Mouse (Mus musculus) forebrain, embryonic 13.5 days (tissue): ENCODE measurements around the gene Scml4. TPM values are rescaled to one million over a fixed set of nuclear protein-coding genes. Genes with fewer than 3 reads are reported as not detected.

Experiments
- ATAC-seq: fragments of 200-750 bp; cut with Nextera tagmentation; 2 replicates; pipeline ENCODE4 v1.8.0; 2017
- H3K27ac ChIP-seq: fragments of 300-500 bp; sonication (generic); 2 replicates; pipeline ENCODE4 v1.5.1; 2015; ENCODE audit warnings: inconsistent platforms, mild to moderate bottlenecking, moderate library complexity
- H3K27me3 ChIP-seq: fragments of 300-500 bp; sonication (generic); 2 replicates; pipeline ENCODE4 v1.6.1; 2015; ENCODE audit warnings: mild to moderate bottlenecking, inconsistent platforms
- H3K36me3 ChIP-seq: fragments of 300-500 bp; sonication (generic); 2 replicates; pipeline ENCODE4 v1.6.1; 2015; ENCODE audit warnings: mild to moderate bottlenecking, inconsistent platforms; ENCODE audit not compliant: poor library complexity, severe bottlenecking
- H3K4me1 ChIP-seq: fragments of 300-500 bp; sonication (generic); 2 replicates; pipeline ENCODE4 v1.6.1; 2015; ENCODE audit warnings: inconsistent platforms
- H3K4me2 ChIP-seq: fragments of 300-500 bp; sonication (generic); 2 replicates; pipeline ENCODE4 v1.6.1; 2015; ENCODE audit warnings: inconsistent platforms, mild to moderate bottlenecking, moderate library complexity
- H3K4me3 ChIP-seq: fragments of 300-500 bp; sonication (generic); 2 replicates; pipeline ENCODE4 v1.5.1; 2015; ENCODE audit warnings: mild to moderate bottlenecking, inconsistent platforms
- H3K9ac ChIP-seq: fragments of 300-500 bp; sonication (generic); 2 replicates; pipeline ENCODE4 v1.6.1; 2015; ENCODE audit warnings: mild to moderate bottlenecking, inconsistent platforms
- H3K9me3 ChIP-seq: fragments of 300-500 bp; sonication (generic); replicated peaks from 2 replicates; pipeline ENCODE4 v1.6.1; 2016; ENCODE audit warnings: inconsistent platforms
- WGBS: fragments of 180-500 bp; shearing (Covaris S2); methylation state at CpG from one replicate; pipeline ENCODE4 v1.1.7; 2015; 5-methylcytosine and 5-hydroxymethylcytosine counted together
- polyA plus RNA-seq: library from polyadenylated mRNA; unstranded; fragments of >200 nt; fragmentation: Nextera tagmentation; extraction: Ambion mirVana; gene quantifications from 2 replicates; pipeline ENCODE4 v1.2.1, GENCODE M21; 2015

Scml4 gene
- polyA plus RNA-seq, 1 experiment from 2014 or later = 5.2 TPM

DNA sequence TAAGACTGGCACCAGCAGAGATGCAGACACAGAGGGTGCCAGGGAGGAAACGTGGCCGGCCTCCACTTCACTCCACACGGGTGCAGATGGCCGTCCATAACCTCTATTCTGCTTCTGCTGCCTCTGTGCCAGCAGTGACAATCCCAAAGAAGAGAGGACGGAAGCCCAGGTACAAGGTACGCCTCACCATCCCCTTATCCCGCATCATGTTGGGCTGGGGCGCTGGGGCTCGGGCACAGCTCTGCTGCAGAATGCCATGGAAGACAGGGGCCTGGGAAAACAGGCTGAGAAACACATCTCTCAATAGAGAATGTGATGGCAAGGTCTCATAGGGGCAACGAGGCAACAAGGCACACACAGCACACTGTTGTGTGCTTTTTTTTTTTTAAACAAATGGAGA lies 51.9 kb downstream of the Scml4 start:
- no peak for ATAC-seq

DNA sequence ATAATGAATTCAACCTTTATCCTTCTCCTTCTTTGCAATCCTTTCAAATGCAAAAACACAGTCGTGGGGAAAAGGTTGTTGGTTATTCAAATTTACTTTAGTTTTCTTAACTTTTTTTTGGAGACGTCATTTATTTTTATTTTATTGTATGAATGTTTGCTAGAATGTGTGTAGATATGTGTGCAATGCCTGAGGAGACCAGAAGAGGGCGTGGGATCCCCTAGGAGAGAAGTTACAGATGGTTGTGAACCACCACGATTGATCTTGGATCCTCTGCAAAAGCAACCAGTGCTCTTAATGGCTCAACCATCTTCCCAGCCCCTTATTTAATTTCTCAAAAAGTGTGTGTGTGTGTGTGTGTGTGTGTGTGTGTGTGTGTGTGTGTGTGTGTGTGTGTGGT lies 53.0 kb downstream of the Scml4 start:
- no peak for ATAC-seq
- no peaks in the 10 kb centered on the region for H3K27me3 ChIP-seq
- H3K9ac ChIP-seq = no peak overlapping the region
- WGBS = 36% methylated on average over 4 of the region's 4 CpGs
- H3K4me2 ChIP-seq = no peak overlapping the region
- no peak overlapping the region for H3K27ac ChIP-seq
- peaks cover 14% of the 10 kb centered on the region for H3K4me1 ChIP-seq
- H3K4me3 ChIP-seq = no peak overlapping the region
- H3K9me3 ChIP-seq = no peaks in the 10 kb centered on the region
- no peaks in the 10 kb centered on the region for H3K36me3 ChIP-seq

More for the DNA sequence above, 51.9 kb downstream of the Scml4 start:
- Histone ChIP-seq H3K9ac (no peak overlapping the region), H3K4me2 (no peak overlapping the region), H3K27me3 (no peaks in the 10 kb centered on the region), H3K36me3 (no peaks in the 10 kb centered on the region), H3K4me1 (peaks cover 14% of the 10 kb centered on the region), H3K27ac (peak overlapping the region; percentile 26; the same call in 1 of the 2 replicates), H3K4me3 (no peak overlapping the region), H3K9me3 (no peaks in the 10 kb centered on the region)
- WGBS = 75% methylated on average over 10 of the region's 10 CpGs

DNA sequence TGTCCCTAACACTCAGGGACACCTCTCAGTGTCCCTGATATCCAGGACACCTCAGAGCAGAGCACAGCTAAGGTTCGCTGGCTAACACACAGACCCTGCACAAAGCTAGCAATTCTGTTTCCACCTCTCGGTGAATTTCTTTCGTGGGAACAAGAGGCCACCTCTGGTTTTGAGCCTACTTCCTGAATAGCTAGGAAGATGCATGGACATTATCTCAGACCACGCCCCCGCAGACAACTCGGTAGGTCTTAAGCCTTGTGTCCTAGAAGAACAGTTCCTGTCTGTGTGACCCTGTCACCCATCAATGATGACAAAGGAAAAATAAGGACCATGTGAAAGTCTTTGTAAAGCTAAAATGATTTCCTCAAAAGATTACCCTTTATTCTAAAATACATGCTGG lies 54.0 kb downstream of the Scml4 start:
- no peaks in the 10 kb centered on the region for H3K36me3 ChIP-seq
- peaks cover 14% of the 10 kb centered on the region for H3K4me1 ChIP-seq
- H3K9me3 ChIP-seq = no peaks in the 10 kb centered on the region
- H3K27ac ChIP-seq = no peak overlapping the region
- no peak overlapping the region for H3K4me2 ChIP-seq
- no peak overlapping the region for H3K9ac ChIP-seq
- WGBS = 62% methylated on average over 6 of the region's 6 CpGs
- H3K27me3 ChIP-seq = no peaks in the 10 kb centered on the region
- ATAC-seq = no peak
- H3K4me3 ChIP-seq = no peak overlapping the region

DNA sequence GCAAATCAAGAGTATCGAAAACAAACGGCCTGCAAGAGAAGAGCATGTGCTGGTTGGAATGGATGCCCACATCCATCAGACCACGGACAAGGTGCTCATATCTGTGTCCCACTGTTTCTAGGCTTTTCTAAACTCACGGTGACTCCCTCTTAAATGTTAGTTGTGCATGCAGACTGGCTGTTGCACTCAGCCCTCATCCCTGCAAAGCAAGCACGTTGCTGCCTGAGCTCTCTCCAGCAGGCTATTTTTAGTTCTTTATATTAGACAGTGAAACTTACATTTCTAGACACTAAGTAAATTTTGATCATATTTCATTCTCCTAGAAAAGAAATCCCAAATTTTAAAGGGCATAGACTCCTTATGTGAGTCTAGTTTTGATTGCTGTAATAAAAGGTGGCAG lies 57.2 kb downstream of the Scml4 start:
- Histone ChIP-seq H3K9me3 (no peaks in the 10 kb centered on the region), H3K36me3 (no peaks in the 10 kb centered on the region), H3K4me3 (no peak overlapping the region), H3K4me2 (no peak overlapping the region), H3K27ac (no peak overlapping the region), H3K27me3 (no peaks in the 10 kb centered on the region), H3K4me1 (peaks cover 9% of the 10 kb centered on the region), H3K9ac (no peak overlapping the region)
- no peak for ATAC-seq
- WGBS = 89% methylated on average over 5 of the region's 5 CpGs

DNA sequence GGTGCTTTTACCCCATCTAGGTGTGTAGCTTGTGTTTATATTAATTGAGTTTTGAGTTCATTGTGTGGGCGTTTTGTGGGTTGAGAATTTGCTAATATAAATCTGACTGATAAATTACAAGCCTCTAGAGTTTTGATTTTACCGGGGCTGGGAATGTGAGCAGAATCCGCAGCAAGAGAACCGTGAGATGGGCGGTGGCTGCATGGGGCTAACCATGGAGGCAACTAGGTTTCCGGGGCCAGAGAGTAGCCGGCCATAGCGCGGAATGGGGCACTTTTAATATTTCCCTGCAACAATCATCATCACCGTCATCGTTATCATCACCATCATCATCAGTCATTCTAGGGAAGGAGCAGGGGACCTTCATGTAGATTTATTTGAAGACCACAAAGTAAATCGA lies 59.6 kb downstream of the Scml4 start:
- Histone ChIP-seq H3K27ac (no peak overlapping the region), H3K4me3 (no peak overlapping the region)
- WGBS = 96% methylated on average over 12 of the region's 12 CpGs

DNA sequence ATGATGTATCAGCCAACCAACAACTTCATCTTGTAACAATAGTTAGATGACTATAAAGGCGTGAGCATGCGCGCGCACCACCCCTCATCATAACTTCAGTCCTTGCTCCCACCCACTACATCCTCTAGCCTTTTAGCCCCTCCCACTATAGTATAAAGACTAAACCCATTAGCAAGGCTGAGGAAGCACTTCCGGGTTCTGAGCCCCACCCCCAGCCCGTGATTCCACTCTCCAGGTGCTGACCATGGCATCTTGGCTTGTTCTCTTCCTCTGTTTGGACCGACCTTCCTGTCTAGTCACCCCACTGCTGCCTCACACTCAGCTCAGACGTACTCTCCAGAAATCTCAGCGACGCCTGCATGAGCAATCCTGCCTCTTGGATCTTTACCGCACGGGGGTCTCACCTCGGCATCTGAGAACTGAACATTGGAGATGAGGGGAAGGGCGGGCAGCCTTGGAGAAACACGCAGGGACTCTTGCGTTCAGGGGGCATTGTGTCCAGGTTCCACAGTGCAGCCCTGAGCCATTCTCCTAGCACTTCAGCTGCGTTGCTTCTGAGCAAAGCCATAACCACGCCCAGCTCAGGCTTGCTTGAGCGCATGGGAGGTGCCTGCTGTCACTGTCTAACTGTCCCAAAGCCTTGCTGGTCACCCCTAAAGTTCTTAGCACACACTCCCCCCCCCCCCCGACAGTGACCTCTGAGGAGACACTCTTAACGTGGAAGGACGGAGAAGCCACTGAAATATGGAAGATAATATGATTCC lies 65.1 kb downstream of the Scml4 start:
- no peak for ATAC-seq
- WGBS = 75% methylated on average over 22 of the region's 22 CpGs
- H3K4me1 ChIP-seq = no peaks in the 10 kb centered on the region
- H3K27me3 ChIP-seq = no peaks in the 10 kb centered on the region
- H3K9ac ChIP-seq = no peak overlapping the region
- H3K36me3 ChIP-seq = no peaks in the 10 kb centered on the region
- no peak overlapping the region for H3K4me2 ChIP-seq
- no peaks in the 10 kb centered on the region for H3K9me3 ChIP-seq
- H3K27ac ChIP-seq = no peak overlapping the region
- no peak overlapping the region for H3K4me3 ChIP-seq

More for the DNA sequence above, 59.6 kb downstream of the Scml4 start:
- Histone ChIP-seq H3K4me2 (no peak overlapping the region), H3K9ac (no peak overlapping the region), H3K9me3 (no peaks in the 10 kb centered on the region), H3K27me3 (no peaks in the 10 kb centered on the region), H3K36me3 (no peaks in the 10 kb centered on the region), H3K4me1 (no peaks in the 10 kb centered on the region)
- ATAC-seq = no peak

DNA sequence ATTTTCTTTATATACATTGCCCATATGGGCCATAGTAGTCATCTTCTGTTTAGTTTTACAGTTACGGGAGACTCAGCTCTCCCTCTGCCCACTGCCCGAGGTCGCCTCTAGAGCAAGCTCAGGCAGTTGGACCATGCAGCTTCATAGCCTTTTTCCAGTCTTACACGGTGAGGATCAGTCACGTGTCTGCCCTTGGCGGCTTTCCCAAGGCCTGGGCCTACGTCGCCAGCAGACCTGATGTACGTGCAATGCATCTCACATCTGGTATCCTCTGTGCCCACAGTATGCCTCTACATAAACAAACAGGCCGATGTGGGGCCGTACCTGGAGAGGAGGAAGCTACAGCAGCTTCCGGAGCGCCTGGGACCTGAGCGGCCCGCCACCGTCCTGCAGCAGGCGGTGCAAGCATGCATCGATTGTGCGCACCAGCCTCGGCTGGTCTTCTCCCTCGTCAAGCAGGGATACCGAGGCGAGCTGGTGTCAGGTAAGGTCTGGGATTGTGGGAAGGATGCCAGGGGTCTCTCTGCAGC lies 70.0 kb downstream of the Scml4 start:
- no peak overlapping the region for H3K4me2 ChIP-seq
- ATAC-seq = no peak
- H3K9ac ChIP-seq = no peak overlapping the region
- no peak overlapping the region for H3K4me3 ChIP-seq
- H3K4me1 ChIP-seq = no peaks in the 10 kb centered on the region
- 91% methylated on average over 23 of the region's 23 CpGs for WGBS
- H3K27ac ChIP-seq = no peak overlapping the region
- no peaks in the 10 kb centered on the region for H3K9me3 ChIP-seq
- no peaks in the 10 kb centered on the region for H3K27me3 ChIP-seq
- no peaks in the 10 kb centered on the region for H3K36me3 ChIP-seq

DNA sequence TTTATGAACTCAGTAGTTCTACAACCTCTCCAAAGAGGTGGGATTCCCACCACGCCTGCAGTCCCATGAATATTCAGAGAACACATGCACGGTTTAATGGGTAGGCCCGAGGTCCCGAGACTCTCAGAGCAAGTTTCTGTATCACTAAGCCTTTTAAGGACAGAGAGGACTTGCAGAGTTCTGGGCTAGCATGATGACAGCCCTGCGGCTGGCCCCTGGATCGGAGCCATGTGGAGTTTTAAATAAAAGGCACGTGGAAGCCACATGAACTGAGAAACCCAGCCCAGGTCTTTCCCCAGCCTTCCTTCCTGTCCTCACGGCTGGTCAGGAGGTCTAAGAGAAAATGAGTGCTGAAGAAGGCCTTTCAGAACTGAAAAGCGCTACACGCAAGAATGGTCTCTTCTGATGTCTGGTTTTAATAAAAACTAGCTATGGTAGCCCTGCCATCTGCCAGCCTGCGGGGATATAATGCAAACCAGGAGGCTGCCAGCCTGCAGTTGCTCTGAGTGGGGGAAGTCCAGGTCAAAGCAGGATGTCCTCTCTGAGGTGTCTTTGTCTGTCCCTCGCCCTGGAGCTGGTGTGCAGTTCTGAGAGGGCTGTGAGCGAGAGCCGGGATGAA lies 72.8 kb downstream of the Scml4 start:
- no peaks in the 10 kb centered on the region for H3K27me3 ChIP-seq
- no peaks in the 10 kb centered on the region for H3K36me3 ChIP-seq
- no peak overlapping the region for H3K27ac ChIP-seq
- no peaks in the 10 kb centered on the region for H3K9me3 ChIP-seq
- no peak for ATAC-seq
- WGBS = 71% methylated on average over 14 of the region's 14 CpGs
- H3K9ac ChIP-seq = no peak overlapping the region
- no peak overlapping the region for H3K4me3 ChIP-seq
- H3K4me1 ChIP-seq = no peaks in the 10 kb centered on the region
- no peak overlapping the region for H3K4me2 ChIP-seq

DNA sequence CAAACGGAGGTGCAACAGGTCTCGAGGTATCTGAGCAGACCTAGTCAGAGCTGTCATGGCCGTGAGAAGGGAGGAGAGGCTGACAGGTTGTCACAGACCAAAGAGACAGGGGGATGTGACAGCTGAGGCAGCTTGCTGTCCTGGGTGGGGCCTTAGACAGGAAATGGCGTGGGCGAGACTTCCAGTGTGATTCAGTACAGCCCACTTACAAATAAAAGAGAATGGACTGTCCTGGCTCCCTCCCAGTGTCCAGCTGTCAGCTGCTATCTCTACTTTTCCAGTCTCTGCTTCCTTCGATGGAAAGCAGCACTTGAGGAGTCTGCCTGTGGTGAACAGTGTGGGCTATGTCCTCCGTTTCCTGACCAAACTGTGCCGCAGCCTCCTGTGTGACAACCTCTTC lies 74.5 kb downstream of the Scml4 start:
- no peak overlapping the region for H3K27ac ChIP-seq
- no peaks in the 10 kb centered on the region for H3K9me3 ChIP-seq
- 84% methylated on average over 8 of the region's 8 CpGs for WGBS
- no peak overlapping the region for H3K4me2 ChIP-seq
- no peaks in the 10 kb centered on the region for H3K36me3 ChIP-seq
- no peak for ATAC-seq
- no peaks in the 10 kb centered on the region for H3K4me1 ChIP-seq
- no peak overlapping the region for H3K4me3 ChIP-seq
- no peak overlapping the region for H3K9ac ChIP-seq
- H3K27me3 ChIP-seq = no peaks in the 10 kb centered on the region

DNA sequence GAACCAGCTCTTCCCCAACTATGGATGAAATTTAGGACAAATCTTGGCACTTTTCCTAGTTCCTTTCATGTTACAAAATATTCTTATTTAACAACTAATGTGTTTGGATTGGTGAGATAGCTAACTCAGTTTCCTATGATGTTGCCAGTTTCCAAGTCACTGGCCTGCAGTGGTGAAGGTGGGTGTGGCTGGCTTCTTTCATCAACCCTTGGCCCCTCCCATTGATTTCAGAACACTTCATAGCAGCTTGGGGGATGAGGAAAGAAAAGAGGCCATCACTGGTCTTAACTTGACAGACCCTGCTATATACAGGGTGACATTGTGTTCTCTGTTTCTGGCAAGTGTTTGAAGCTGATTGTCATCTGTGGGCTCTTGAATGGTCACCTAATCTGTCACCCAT lies 76.0 kb downstream of the Scml4 start:
- no peak overlapping the region for H3K4me2 ChIP-seq
- H3K27ac ChIP-seq = no peak overlapping the region
- no peaks in the 10 kb centered on the region for H3K36me3 ChIP-seq
- no peaks in the 10 kb centered on the region for H3K27me3 ChIP-seq
- no peaks in the 10 kb centered on the region for H3K9me3 ChIP-seq
- H3K4me3 ChIP-seq = no peak overlapping the region
- H3K4me1 ChIP-seq = peaks cover 3% of the 10 kb centered on the region
- no peak for ATAC-seq
- H3K9ac ChIP-seq = no peak overlapping the region

DNA sequence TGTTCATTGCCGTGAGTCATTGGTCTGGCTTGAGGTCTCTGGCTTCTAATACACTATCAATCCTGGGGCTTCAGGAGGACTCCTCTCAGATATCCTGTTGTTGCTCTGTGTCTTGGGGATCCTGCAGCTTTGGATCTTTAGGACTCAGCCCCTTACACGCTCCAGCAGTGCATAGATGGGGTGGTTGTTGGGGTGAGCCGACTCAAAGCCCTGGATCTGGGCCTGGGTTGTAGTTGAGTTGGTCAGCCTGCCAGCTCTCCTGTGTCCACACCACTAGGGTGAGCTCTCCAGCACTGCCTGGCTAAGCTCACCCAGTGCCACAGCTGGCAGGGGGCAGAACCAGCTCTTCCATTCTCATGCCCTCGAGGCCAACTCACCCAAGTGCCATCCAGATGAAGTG lies 78.2 kb downstream of the Scml4 start:
- Histone ChIP-seq H3K4me1 (peaks cover 12% of the 10 kb centered on the region), H3K4me3 (no peak overlapping the region), H3K9ac (no peak overlapping the region), H3K36me3 (no peaks in the 10 kb centered on the region), H3K9me3 (no peaks in the 10 kb centered on the region), H3K27me3 (no peaks in the 10 kb centered on the region), H3K4me2 (no peak overlapping the region), H3K27ac (no peak overlapping the region)
- ATAC-seq = no peak
- 84% methylated on average over 4 of the region's 4 CpGs for WGBS

DNA sequence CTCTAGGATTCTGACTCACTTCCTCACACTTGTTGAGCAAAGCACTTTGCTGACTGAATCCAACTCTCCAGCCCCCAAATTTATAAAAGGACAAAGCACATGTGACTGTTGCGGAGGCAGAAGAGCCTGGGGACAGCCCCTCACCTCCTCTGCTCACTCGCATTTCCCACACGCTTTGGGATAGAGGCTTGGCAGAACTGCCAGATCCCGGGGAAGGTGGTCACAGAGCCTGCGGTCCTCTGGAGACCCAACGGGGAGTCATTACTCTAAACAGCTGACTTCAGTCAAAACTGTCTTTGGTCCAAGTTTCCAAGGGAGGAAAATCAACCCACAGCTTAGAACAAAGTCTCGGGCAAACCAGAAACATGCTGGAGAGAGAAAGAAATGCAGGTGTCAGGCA lies 79.5 kb downstream of the Scml4 start:
- no peaks in the 10 kb centered on the region for H3K27me3 ChIP-seq

More for the DNA sequence above, 79.5 kb downstream of the Scml4 start:
- Histone ChIP-seq H3K9ac (no peak overlapping the region), H3K4me3 (no peak overlapping the region), H3K36me3 (no peaks in the 10 kb centered on the region), H3K27ac (no peak overlapping the region), H3K4me2 (no peak overlapping the region), H3K9me3 (no peaks in the 10 kb centered on the region), H3K4me1 (peaks cover 12% of the 10 kb centered on the region)
- WGBS = 85% methylated on average over 7 of the region's 7 CpGs
- no peak for ATAC-seq
